Mouse (Mus musculus): ENCODE data around the gene Hnrnpu.

- TF ChIP-seq ZC3H11A (IDR thresholded peaks at IDR 0.05; ENCODE audit: borderline replicate concordance, low read depth, low read length), result 0 out of 2 replicates have a peak, but pooled peaks have one; percentile 14
- no peak for TF ChIP-seq HCFC1 (IDR thresholded peaks at IDR 0.05; ENCODE audit: borderline replicate concordance, insufficient read depth, low read length)
- no peak for TF ChIP-seq CHD2 (IDR thresholded peaks at IDR 0.05; ENCODE audit: low read depth, low read length)
- no peak for TF ChIP-seq ZNF384 (IDR thresholded peaks at IDR 0.05; ENCODE audit: low read depth, low read length)
- TF ChIP-seq MAFK (IDR thresholded peaks at IDR 0.05; ENCODE audit: insufficient read depth, low read depth, low read length), result no peak
These were observed 27.5 kb downstream of the Hnrnpu start for GRCm38 (mm10) chr1:178310128-178310527.
